Mouse (Mus musculus) lung, embryonic 14.5 days (tissue): ENCODE results near the gene Ccdc88b. TPM values are rescaled to one million over a fixed set of nuclear protein-coding genes. Genes with fewer than 3 reads are reported as not detected.
A peak's percentile ranks its signal among the peaks of the same experiment; 100 is the strongest.

ENCODE experiments used
- ATAC-seq: fragments of 200-750 bp; cut with Nextera tagmentation; 2 replicates; pipeline ENCODE4 v1.8.0; 2017; ENCODE audit warnings: mild to moderate bottlenecking, moderate TSS enrichment, moderate library complexity; ENCODE audit not compliant: insufficient read depth
- DNase-seq: peaks from one replicate; pipeline ENCODE4 v3.0.0-alpha.2; 2015
- H3K27ac ChIP-seq: fragments of 300-500 bp; sonication (generic); 2 replicates; pipeline ENCODE4 v1.5.1; 2014; ENCODE audit warnings: low read depth, mild to moderate bottlenecking, moderate library complexity
- H3K27me3 ChIP-seq: fragments of 300-500 bp; sonication (generic); 2 replicates; pipeline ENCODE4 v1.6.1; 2014; ENCODE audit warnings: low read length, control low read depth; ENCODE audit not compliant: insufficient read depth
- H3K36me3 ChIP-seq: fragments of 300-500 bp; sonication (generic); 2 replicates; pipeline ENCODE4 v1.6.1; 2014; ENCODE audit warnings: control low read depth; ENCODE audit not compliant: insufficient read depth
- H3K4me1 ChIP-seq: fragments of 300-500 bp; sonication (generic); 2 replicates; pipeline ENCODE4 v1.6.1; 2014; ENCODE audit warnings: antibody characterized with exemption, control low read depth; ENCODE audit not compliant: insufficient read depth
- H3K4me2 ChIP-seq: fragments of 300-500 bp; sonication (generic); 2 replicates; pipeline ENCODE4 v1.6.1; 2014; ENCODE audit warnings: mild to moderate bottlenecking
- H3K4me3 ChIP-seq: fragments of 300-500 bp; sonication (generic); 2 replicates; pipeline ENCODE4 v1.5.1; 2014; ENCODE audit warnings: low read depth, low read length
- H3K9ac ChIP-seq: fragments of 300-500 bp; sonication (generic); 2 replicates; pipeline ENCODE4 v1.6.1; 2014
- H3K9me3 ChIP-seq: fragments of 300-500 bp; sonication (generic); 2 replicates; pipeline ENCODE4 v1.6.1; 2016; ENCODE audit warnings: low read depth, low read length, control low read depth
- CTCF ChIP-seq: IDR thresholded peaks from 2 replicates; pipeline ENCODE4 v1.5.1; 2016; ENCODE audit warnings: antibody characterized with exemption, low read depth
- WGBS: fragments of 180-500 bp; shearing (Covaris S2); extraction: QIAGEN DNeasy Blood & Tissue Kit; methylation state at CpG from one replicate; pipeline ENCODE4 v1.1.7; 2014; 5-methylcytosine and 5-hydroxymethylcytosine counted together
- microRNA-seq: library from miRNA; unstranded; fragments of <30 nt; microRNA quantifications from one replicate; pipeline ENCODE4, GENCODE M21; 2016; ENCODE audit warnings: borderline number of aligned reads
- polyA plus RNA-seq: library from polyadenylated mRNA; unstranded; fragments of >200 nt; fragmentation: Nextera tagmentation; extraction: Ambion mirVana; gene quantifications from 2 replicates; pipeline ENCODE4 v1.2.1, GENCODE M21; 2014

Ccdc88b gene
- polyA plus RNA-seq, 1 experiment from 2014 or later, result 1.5 TPM

GRCm38 (mm10) chr19:6829069-6829468 lies 28.9 kb downstream of the Ccdc88b start:
- peak; percentile 24; the same call in 1 of the 2 replicates for TF ChIP-seq CTCF
- DNase-seq, result no peak
- Histone ChIP-seq H3K27ac (no peak overlapping the region), H3K4me1 (no peaks in the 10 kb centered on the region), H3K36me3 (peaks cover 27% of the 10 kb centered on the region), H3K27me3 (peaks cover 39% of the 10 kb centered on the region), H3K9ac (no peak overlapping the region), H3K4me2 (no peak overlapping the region), H3K4me3 (no peak overlapping the region), H3K9me3 (no peaks in the 10 kb centered on the region)
- no peak for ATAC-seq
- 24% methylated on average over 3 of the region's 3 CpGs for WGBS

- no peak for TF ChIP-seq CTCF
- no peak for ATAC-seq
- WGBS, result 73% methylated on average over 3 of the region's 3 CpGs
Observed at GRCm38 (mm10) chr19:6826601-6827000, 31.4 kb downstream of the Ccdc88b start.

GRCm38 (mm10) chr19:6825384-6825783 lies 32.6 kb downstream of the Ccdc88b start:
- H3K9me3 ChIP-seq, result no peaks in the 10 kb centered on the region
- H3K27me3 ChIP-seq, result peaks cover 19% of the 10 kb centered on the region
- H3K27ac ChIP-seq, result no peak overlapping the region
- 79% methylated on average over 6 of the region's 6 CpGs for WGBS
- peaks cover 4% of the 10 kb centered on the region; the same call in 1 of the 2 replicates for H3K36me3 ChIP-seq
- H3K4me2 ChIP-seq, result no peak overlapping the region
- no peak overlapping the region for H3K4me3 ChIP-seq
- no peak for TF ChIP-seq CTCF
- ATAC-seq, result no peak
- H3K4me1 ChIP-seq, result no peaks in the 10 kb centered on the region
- no peak for DNase-seq
- H3K9ac ChIP-seq, result no peak overlapping the region

More at GRCm38 (mm10) chr19:6826601-6827000, 31.4 kb downstream of the Ccdc88b start:
- H3K36me3 ChIP-seq, result peaks cover 11% of the 10 kb centered on the region
- no peak overlapping the region for H3K4me3 ChIP-seq
- H3K9me3 ChIP-seq, result no peaks in the 10 kb centered on the region
- peaks cover 31% of the 10 kb centered on the region for H3K27me3 ChIP-seq
- H3K9ac ChIP-seq, result no peak overlapping the region
- no peak for DNase-seq
- no peak overlapping the region for H3K4me2 ChIP-seq
- no peak overlapping the region for H3K27ac ChIP-seq
- no peaks in the 10 kb centered on the region for H3K4me1 ChIP-seq

- H3K27ac ChIP-seq, result no peak overlapping the region
- H3K9me3 ChIP-seq, result no peaks in the 10 kb centered on the region
- H3K36me3 ChIP-seq, result no peaks in the 10 kb centered on the region
- no peak overlapping the region for H3K4me2 ChIP-seq
- H3K9ac ChIP-seq, result no peak overlapping the region
- no peaks in the 10 kb centered on the region for H3K4me1 ChIP-seq
- no peaks in the 10 kb centered on the region for H3K27me3 ChIP-seq
- no peak for TF ChIP-seq CTCF
- no peak overlapping the region for H3K4me3 ChIP-seq
- ATAC-seq, result no peak
- 78% methylated on average over 13 of the region's 13 CpGs for WGBS
- no peak for DNase-seq
Observed at GRCm38 (mm10) chr19:6820538-6821195, 37.3 kb downstream of the Ccdc88b start.

- H3K4me3 ChIP-seq, result no peak overlapping the region
- DNase-seq (peak; percentile 17), ATAC-seq (no peak)
- H3K4me1 ChIP-seq, result no peaks in the 10 kb centered on the region
- H3K27me3 ChIP-seq, result no peaks in the 10 kb centered on the region
- no peak overlapping the region for H3K27ac ChIP-seq
- WGBS, result 38% methylated on average over 10 of the region's 10 CpGs
- no peak overlapping the region for H3K4me2 ChIP-seq
- no peak for TF ChIP-seq CTCF
- H3K9me3 ChIP-seq, result no peaks in the 10 kb centered on the region
- no peaks in the 10 kb centered on the region for H3K36me3 ChIP-seq
- H3K9ac ChIP-seq, result no peak overlapping the region
Observed at GRCm38 (mm10) chr19:6819143-6819827, 38.7 kb downstream of the Ccdc88b start.

- Histone ChIP-seq H3K9me3 (no peaks in the 10 kb centered on the region), H3K4me1 (no peaks in the 10 kb centered on the region), H3K27ac (no peak overlapping the region), H3K36me3 (no peaks in the 10 kb centered on the region), H3K4me3 (no peak overlapping the region), H3K27me3 (no peaks in the 10 kb centered on the region), H3K9ac (no peak overlapping the region), H3K4me2 (no peak overlapping the region)
- TF ChIP-seq CTCF, result 0 out of 2 replicates have a peak, but pooled peaks have one; percentile 7
- DNase-seq (no peak), ATAC-seq (no peak)
- WGBS, result 66% methylated on average over 3 of the region's 3 CpGs
Observed at GRCm38 (mm10) chr19:6814958-6815357, 43.1 kb downstream of the Ccdc88b start.

- no peak for DNase-seq
- no peak overlapping the region for H3K4me2 ChIP-seq
- no peak for TF ChIP-seq CTCF
- WGBS, result 21% methylated on average over 4 of the region's 4 CpGs
- no peaks in the 10 kb centered on the region for H3K36me3 ChIP-seq
- no peak for ATAC-seq
- no peaks in the 10 kb centered on the region for H3K4me1 ChIP-seq
- H3K9ac ChIP-seq, result no peak overlapping the region
- no peaks in the 10 kb centered on the region for H3K9me3 ChIP-seq
- no peak overlapping the region for H3K4me3 ChIP-seq
- no peak overlapping the region for H3K27ac ChIP-seq
- H3K27me3 ChIP-seq, result no peaks in the 10 kb centered on the region
Observed at GRCm38 (mm10) chr19:6814366-6814765, 43.6 kb downstream of the Ccdc88b start.

Small RNAs within 50 kb of the gene (microRNA-seq; reads per million reads assigned to microRNA genes)
- gene Mir5046, result not detected

Other genes starting within 250 kb of the Ccdc88b start
- 28.6 and 29.8 TPM in 2 replicates for gene Rps6ka4, start 17.6 kb downstream of the Ccdc88b start, polyA plus RNA-seq
- 151 and 155 TPM in 2 replicates for gene Trmt112, start 51.5 kb upstream of the Ccdc88b start, polyA plus RNA-seq
- gene Prdx5, start 51.9 kb upstream of the Ccdc88b start, polyA plus RNA-seq, result 151 and 153 TPM in 2 replicates
- gene Esrra, start 63.6 kb upstream of the Ccdc88b start, polyA plus RNA-seq, result 3.1 and 4.2 TPM in 2 replicates
- 2.2 and 2.3 TPM in 2 replicates for gene Catsperz, start 67.2 kb upstream of the Ccdc88b start, polyA plus RNA-seq
- 0.17 and 0.38 TPM in 2 replicates for gene Kcnk4, start 76.3 kb upstream of the Ccdc88b start, polyA plus RNA-seq
- gene Bad, start 83.7 kb upstream of the Ccdc88b start, polyA plus RNA-seq, result 61.0 and 65.0 TPM in 2 replicates
- 21.8 and 23.5 TPM in 2 replicates for gene Gpr137, start 84.3 kb upstream of the Ccdc88b start, polyA plus RNA-seq
- gene Ppp1r14b, start 116.8 kb upstream of the Ccdc88b start, polyA plus RNA-seq, result 218 and 224 TPM in 2 replicates
- gene Plcb3, start 118.3 kb upstream of the Ccdc88b start, polyA plus RNA-seq, result 53.3 and 55.9 TPM in 2 replicates
- gene Fkbp2, start 122.3 kb upstream of the Ccdc88b start, polyA plus RNA-seq, result 84.4 and 84.8 TPM in 2 replicates
- 42.5 and 44.6 TPM in 2 replicates for gene Vegfb, start 129.4 kb upstream of the Ccdc88b start, polyA plus RNA-seq
- 18.6 and 22.8 TPM in 2 replicates for gene Dnajc4, start 134.4 kb upstream of the Ccdc88b start, polyA plus RNA-seq
- gene Nudt22, start 137.9 kb upstream of the Ccdc88b start, polyA plus RNA-seq, result 20.4 and 20.7 TPM in 2 replicates
- 9.0 and 10.5 TPM in 2 replicates for gene Trpt1, start 137.9 kb upstream of the Ccdc88b start, polyA plus RNA-seq
- gene Fermt3, start 161.3 kb upstream of the Ccdc88b start, polyA plus RNA-seq, result 8.6 and 9.1 TPM in 2 replicates
- gene Stip1, start 181.8 kb upstream of the Ccdc88b start, polyA plus RNA-seq, result 250 and 255 TPM in 2 replicates
- 11.0 and 11.4 TPM in 2 replicates for gene Macrod1, start 198.6 kb upstream of the Ccdc88b start, polyA plus RNA-seq
- 1.4 and 2.0 TPM in 2 replicates for gene Flrt1, start 247.5 kb upstream of the Ccdc88b start, polyA plus RNA-seq